Mouse (Mus musculus): ENCODE measurements around the gene Sycp1. TPM values are rescaled to one million over a fixed set of nuclear protein-coding genes. Genes with fewer than 3 reads are reported as not detected.

Gene Sycp1
- not detected in 2 replicates for total RNA-seq (2017)

DNA sequence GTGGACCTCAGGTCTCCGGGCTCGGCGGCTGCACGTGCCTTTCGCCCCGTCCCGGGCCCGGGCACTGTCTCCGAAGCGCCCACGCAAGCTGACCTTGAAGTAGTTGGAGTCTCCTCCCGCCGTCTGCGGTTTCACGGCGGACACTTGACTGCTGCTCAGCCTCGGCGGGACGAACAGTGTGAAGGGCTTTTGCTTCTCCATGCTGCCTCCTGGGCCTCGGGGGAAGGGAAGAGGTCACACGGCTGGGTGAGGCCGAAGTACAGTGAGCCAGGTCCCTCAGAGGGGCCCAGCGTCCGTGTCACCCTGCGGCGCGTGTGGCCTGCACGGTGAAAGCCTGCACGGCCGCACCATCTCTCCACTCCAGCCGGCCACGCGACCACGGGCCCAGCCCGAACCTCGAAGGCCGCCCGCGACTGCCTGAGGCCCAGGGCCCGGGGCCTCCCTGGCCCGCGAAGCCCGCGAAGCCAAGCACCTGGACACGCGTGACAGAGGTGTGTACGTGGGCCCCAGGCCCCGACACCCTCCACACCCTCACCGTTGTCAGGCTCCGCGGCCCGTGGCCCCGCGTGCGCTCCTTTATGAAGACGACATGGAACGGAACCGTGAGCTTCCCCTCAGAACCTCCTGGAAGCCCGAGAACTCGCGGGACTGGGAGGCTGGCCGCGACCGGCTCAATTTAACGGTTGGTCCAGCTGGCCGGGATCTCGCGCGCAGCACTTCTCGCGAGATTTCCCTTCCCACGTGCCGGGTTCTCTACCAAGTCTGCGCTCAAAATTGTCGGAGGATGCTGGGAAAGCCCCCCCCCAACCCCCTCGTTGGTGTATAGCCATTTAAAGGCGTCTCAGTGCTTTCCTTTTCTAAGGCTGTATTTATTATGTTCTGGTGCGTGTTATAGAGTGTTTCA is at the start of gene Sycp1:
Gene Sycp1 (minus strand): TSS at position 650 of the 904 bp plus-strand sequence.
- ATAC-seq (replicated peaks; ENCODE audit: low read depth, poor library complexity, severe bottlenecking): no peak

DNA sequence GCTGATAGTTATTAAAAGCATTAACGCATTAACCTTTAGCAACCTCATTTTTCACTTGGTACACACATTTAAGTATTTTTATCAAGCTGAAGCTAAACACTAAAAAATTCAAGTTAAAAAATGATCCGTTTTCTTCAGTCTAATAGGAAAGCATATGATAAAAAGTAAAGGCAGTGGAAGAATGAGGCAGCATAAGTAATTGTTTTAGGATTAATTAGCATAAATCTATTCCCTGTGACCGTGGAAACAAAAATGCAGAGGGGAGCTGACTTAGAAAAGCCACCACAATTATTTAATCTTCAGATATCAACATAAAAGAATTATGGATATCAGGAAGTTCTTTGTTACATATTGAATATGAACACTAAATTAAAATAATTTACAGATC is 44.4 kb upstream of the Sycp1 start:
- no peak for ATAC-seq (replicated peaks; ENCODE audit: low read depth, poor library complexity, severe bottlenecking)

DNA sequence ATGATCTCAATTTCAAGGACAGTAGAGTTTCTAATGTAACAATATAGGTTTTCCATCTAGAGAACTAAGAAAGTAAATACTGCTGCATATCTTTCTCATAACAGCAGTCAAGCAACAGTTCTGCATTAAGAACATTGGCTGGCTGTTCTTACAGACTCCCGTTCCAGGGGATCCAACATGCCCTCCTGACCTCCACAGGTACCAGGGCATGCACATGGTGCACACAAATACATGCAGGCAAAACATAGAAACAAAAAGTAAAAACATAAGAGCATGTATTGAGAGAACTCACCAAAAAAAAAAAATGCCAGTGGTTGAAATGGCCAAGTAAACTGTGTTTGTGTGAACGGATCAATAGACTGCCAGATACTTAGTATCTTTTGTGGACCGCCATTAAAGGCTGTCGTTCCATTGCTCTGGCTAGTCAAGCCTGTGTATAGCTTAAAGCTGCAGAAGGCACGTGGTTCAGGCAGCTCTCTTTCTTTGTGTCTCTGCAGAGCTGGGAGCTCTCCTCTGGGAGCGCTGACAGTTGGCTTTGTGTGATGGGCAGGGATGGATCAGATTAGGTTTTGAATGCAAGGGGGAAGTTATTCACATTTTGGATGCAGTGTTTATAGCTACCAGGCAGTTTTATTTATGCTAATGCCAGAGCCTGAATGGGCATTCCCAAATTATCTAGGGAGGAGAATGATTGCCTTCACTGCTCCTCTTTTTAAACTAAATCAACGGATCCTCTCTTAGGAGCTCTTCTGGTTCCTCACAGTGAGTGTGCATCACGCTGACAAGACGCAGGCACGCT is 43.8 kb upstream of the Sycp1 start:
- no peak for ATAC-seq (replicated peaks; ENCODE audit: low read depth, poor library complexity, severe bottlenecking)

DNA sequence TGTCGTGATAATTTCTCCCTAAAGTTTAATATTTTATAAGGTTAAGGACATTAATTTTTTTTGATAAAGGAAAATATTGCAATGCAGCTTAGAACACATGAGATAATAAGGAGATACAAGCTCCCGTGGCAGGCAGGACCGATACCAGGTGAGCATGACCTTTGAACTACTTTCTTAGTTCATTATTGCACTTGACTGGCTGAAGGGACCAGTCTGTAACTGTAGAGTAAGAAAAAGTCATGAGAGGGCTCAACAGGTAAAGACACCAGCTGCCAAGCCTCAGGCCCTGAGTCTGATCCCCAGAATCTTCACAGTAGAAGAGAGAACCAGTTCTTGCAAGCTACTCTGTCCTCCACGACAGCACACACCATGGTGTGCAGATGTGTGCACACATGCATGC is 41.0 kb upstream of the Sycp1 start:
- no peak for ATAC-seq (replicated peaks; ENCODE audit: low read depth, poor library complexity, severe bottlenecking)

DNA sequence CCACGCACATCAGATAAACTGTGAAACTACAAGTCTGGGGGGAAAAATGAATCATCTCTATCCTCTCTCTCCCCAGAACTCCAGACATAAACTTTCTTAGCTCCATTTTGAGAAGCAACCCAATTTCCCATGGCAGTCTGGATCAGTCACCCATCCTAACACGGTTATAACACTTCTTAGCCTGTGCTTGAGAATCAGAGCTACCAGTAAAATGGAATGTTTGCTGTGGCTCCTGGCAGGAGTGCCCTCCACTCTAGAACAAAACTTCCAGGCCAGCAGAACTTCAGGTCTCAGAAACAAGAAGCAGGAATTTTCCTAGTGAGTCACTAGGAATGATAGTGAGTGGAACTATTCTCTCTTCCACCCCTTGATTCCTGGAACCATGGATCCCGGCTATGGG is 34.6 kb upstream of the Sycp1 start:
- ATAC-seq (replicated peaks; ENCODE audit: low read depth, poor library complexity, severe bottlenecking): no peak

DNA sequence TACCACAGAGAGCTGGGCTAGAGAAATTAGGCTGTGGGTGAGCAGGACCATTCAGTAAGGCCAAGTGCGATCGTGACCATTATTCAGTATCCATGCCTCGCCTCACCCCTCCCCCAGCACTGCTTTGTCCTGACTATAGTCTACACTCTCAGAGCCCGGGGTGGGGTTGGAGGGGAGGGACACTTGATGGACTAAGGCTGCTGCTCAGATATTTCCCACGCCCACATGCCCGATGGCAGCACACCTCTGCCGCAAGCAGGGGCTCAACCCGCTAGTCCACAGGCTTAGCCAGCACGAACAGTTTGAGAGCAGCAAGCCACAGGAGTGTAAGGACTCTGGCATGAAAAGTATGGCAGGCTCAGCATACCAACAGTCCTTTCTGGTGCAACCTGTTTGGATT is 34.2 kb upstream of the Sycp1 start:
- ATAC-seq (replicated peaks; ENCODE audit: low read depth, poor library complexity, severe bottlenecking): no peak

DNA sequence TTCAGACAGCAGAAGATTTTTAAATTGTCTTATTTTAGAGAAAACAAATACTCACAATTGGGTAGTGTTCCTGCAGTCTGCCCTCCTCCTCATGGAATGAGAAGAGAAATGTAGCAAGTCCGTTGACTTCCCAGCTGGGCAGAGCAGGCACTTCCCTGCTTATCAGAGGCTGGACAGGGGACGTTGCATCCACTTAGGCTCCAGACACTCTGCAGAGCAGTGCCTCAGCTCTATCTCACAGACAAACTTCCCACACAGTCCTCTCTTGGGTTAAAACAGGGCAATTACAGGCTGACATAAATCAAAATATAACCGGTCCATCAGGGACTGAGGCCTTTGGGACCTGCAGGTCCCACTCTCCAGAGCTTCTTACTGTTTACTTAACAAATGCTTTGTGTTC is 28.1 kb upstream of the Sycp1 start, which contains the start of gene Nr1h5:
Gene Nr1h5 (minus strand): TSS at position 101 of the 400 bp plus-strand sequence.
- no peak for ATAC-seq (replicated peaks; ENCODE audit: low read depth, poor library complexity, severe bottlenecking)

DNA sequence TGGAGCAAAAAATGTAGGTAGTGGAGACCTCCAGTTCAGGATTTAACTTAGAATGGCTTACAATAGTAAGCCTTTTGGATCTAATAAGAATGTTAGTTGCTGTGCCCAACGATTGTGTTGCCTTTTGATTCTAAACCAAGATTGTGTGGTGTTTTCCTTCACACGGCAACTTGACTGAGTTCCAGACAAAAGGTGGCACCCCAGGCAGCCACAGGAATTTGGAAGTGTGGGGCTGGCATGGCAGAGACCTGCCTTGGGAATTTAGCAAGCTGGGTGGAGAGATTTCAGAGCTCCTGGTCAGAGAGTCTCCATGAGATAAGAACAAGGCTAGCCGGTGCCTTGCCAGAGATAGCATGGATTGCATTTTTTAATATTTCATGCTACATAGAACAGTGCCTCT is 19.7 kb upstream of the Sycp1 start:
- ATAC-seq (replicated peaks; ENCODE audit: low read depth, poor library complexity, severe bottlenecking): no peak

DNA sequence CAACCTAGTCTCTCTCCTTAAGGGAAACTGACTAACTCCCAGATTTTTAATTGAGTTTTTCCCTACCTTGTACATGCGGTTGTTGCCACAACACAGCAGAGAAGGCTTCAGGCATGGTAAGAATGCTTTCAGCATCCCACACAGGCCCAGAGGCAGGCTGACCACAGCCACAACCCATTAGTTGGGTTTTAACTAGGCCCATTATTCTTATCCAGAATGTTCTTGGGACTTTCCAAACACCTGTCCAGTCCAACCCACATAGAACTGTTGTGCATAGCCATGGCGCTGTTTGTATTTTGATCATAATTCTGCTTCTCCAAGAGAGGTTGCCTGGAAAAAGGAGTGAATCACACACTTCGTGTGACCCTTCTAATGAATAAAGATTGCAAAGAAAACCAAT is 19.2 kb upstream of the Sycp1 start:
- no peak for ATAC-seq (replicated peaks; ENCODE audit: low read depth, poor library complexity, severe bottlenecking)

DNA sequence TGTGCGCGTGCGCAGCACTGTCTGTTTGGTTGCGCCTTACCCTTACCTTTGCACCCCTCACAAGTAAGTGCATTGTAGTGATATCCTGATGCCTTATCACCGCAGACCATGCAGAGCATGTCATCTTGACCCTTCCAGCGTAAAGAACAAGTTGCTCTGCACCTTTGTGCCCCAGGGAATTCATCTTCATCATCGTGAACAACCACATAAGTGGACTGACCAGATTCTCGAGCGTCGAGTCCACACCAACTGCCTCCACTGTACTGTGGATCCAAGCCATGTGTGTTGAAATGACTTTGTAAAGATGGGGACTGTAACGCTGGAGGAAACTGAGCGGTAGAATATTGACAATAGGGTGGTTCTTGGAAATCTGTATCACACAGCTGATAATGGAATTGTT is 18.6 kb upstream of the Sycp1 start:
- ATAC-seq (replicated peaks; ENCODE audit: low read depth, poor library complexity, severe bottlenecking): no peak

DNA sequence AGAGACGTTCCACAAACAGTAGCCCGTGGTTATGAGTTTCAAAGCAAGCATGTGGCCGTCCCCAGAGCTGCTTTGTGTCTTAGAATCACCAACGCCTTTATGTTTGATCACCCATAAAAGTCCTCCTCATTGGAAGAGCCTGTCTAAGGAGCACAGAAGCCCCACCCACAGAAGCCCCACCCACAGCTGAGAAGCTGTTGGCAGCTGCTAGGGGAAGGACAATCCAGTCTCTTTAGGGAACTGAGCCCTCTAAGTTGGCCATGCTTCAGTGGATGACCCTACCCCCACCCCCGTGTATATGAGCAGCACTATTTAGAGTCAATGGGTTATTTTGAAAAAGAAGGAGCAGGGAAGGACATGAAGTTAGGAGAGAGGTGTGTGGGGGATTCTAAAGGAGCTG is 11.0 kb upstream of the Sycp1 start:
- ATAC-seq (replicated peaks; ENCODE audit: low read depth, poor library complexity, severe bottlenecking): no peak

DNA sequence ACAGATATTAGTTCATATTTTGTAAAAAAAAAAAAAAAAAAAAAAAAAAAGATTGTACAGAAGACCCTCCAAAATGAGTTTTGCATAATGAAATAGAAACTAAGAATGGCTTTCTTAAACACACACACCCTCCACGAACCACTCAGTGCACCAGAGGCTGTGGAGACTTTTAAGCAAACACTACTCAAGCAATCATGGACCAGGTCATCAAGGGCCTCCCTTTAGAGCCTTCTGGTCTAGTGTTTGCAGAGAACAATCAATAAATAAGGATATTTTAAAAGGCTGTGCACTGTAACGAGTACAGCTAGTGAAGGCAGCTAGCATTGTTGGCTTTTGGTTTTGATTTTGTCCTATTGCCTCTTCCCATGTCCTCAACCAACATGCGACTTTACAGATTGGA is 10.4 kb upstream of the Sycp1 start:
- no peak for ATAC-seq (replicated peaks; ENCODE audit: low read depth, poor library complexity, severe bottlenecking)

DNA sequence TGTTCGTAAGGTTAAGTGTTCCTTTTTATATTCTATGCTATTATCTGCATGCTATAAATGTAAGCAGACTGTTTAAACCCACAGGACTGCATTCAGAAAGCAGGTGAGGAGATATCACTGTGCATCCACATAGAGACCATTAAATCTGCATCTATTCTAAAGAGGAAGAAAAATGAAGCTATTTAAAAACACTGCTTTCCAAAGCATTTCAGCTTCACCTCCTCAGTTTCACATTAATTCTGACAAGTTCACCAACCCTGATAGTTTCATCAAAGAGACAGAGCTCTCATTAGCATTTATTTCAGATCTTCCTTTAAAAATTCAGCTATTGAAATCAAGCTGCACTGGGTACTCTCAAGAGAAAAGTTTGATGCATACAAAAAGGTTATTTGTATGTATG is 2.2 kb upstream of the Sycp1 start:
- no peak for ATAC-seq (replicated peaks; ENCODE audit: low read depth, poor library complexity, severe bottlenecking)

DNA sequence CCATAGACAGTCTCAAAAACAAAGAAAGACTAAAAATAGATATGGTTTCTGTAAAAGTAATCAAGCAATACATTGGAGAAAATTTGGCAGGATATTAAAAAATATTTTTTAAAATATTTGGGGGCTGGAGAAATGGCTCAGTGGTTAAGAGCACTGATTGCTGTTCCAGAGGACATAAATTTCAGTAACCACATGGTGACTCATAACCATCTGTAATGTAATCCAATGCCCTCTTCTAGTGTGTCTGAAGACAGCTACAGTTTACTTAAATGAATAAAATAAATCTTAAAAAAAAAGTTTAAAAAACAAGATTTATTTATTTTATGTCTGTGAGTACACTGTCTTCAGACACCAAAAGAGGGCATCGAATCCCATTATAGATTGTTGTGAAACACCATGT is 36.8 kb downstream of the Sycp1 start:
- no peak for ATAC-seq (replicated peaks; ENCODE audit: low read depth, poor library complexity, severe bottlenecking)

DNA sequence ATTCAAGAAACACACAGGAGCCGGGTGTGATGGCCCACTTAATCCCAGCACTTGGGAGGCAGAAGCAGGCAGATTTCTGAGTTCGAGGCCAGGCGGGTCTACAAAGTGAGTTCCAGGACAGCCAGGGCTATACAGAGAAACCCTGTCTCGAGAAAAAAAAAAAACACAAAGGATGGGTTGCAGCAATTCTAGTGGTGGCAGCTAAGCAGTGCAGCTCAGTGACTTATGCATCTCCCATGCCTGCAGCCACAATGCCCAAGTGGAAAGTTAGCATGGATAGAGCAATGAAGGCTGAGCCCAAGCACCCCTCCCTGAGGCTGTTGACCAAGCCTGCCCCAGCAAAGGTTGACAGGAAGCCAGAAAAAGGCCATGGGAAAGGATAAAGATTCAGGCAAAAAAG is 55.4 kb downstream of the Sycp1 start:
- no peak for ATAC-seq (replicated peaks; ENCODE audit: low read depth, poor library complexity, severe bottlenecking)

DNA sequence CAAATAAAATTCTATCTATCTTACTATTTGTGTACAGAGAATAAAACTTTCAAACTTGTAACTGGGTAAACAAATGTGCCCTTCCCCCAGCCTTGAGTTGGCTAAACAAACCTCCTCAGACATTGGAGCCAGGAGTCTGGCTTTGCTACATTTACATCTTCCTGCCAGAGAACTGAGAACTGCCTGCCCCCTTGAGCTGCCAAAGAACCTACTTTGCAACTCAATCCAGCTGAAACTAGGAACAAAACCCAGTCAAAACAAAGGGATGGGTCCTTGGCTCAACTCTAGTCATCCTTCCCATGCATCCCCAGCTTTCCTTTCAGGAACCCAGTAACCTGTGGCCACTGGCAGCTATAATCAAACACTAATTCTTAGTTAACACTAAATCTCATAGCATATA is 87.2 kb downstream of the Sycp1 start:
- no peak for ATAC-seq (replicated peaks; ENCODE audit: low read depth, poor library complexity, severe bottlenecking)

DNA sequence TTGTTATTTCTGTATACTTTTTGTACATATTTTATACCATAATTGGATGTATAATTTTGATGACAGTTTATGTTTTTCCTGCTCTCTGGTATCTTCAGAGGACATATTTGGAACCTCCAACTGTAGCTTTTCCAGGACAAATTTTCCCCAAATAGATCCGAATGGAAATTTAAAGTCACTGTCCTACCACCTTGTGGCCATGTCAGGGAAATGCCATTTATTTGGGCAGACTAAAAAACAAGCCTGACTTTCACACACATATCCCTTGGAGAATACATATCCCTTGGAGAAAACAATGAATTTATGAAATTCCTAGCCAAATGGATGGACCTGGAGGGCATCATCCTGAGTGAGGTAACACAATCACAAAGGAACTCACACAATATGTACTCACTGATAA is 93.5 kb downstream of the Sycp1 start:
- no peak for ATAC-seq (replicated peaks; ENCODE audit: low read depth, poor library complexity, severe bottlenecking)

DNA sequence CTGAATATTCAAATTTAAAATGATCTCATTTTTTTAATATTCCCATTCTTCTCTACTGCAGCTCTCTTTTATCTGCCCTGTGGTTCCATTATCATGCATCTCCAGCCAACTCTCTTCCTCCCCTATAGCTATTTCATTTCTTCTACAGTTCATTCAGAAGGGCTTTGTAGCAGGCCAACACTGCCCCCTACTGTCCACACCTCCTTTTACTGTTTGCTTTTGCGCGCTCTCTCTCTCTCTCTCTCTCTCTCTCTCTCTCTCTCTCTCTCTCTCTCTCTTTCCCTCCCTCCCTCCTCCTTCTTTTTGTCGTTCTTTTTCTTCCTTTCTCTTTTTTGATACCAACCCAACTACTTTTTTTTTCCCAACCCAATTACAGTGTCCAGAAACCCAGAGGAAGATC is 132.0 kb downstream of the Sycp1 start:
- peak; percentile 97 for ATAC-seq (replicated peaks; ENCODE audit: low read depth, poor library complexity, severe bottlenecking)

DNA sequence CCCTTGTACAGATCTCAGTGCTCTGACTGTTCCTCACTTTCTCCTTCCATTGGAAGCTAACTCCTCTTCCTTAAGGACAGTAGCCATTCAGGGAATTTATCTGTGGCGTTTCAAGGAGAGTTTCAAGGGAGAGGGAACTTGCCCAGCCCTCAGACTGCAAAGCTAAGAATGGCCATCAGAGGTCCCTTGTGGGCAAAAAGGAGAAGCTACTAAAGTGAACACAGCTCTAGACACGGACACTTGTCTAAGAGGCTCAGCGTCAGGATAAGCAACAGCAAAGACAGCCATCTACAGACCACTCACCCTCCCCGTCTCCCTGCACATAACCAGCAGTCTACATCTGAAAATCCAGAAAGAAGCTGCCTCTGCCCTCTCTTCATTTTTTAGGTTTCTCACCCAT is 148.5 kb downstream of the Sycp1 start:
- ATAC-seq (replicated peaks; ENCODE audit: low read depth, poor library complexity, severe bottlenecking): peak; percentile 98

DNA sequence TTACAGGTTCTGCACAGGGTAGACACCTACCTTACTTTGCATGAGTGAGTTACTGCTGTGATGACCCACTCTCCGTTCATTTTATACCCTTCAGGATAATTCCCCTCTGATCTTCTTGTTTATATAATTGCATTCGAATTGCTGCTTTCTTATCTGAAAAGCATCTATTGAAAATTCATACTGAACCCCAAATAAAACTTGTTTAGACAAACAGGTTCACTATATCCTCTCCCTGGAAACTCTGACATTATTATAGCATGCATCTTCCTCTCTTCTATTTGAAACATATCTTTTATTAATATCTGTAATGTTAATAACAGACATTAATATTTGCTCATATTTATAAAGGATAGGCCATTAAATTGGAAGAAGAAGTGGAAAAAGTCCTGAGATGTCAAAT is 153.3 kb downstream of the Sycp1 start, which contains the start of gene Tshb:
Gene Tshb (minus strand): TSS at position 101 of the 400 bp plus-strand sequence.
- ATAC-seq (replicated peaks; ENCODE audit: low read depth, poor library complexity, severe bottlenecking): no peak

DNA sequence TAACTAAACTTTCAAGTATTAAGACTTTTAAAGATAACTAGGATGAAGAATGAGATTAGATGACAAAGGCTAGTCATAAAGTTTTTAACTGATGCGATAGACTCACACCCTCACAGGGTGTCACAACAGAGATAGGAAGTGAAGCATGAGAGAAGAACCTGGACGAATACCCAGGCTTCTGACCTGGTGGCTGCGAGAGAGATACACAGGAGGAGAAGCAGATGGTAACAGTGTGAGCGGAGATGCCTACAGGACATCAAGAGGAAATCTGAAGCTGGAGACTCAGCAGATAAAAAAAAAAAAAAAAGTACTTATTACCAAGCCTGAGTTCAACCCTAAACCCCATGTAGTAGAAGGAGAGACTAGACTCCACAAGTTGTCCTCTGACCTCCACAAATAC is 162.9 kb downstream of the Sycp1 start:
- no peak for ATAC-seq (replicated peaks; ENCODE audit: low read depth, poor library complexity, severe bottlenecking)
